Mouse (Mus musculus) hindbrain, postnatal 0 days (tissue): ENCODE data around the gene Tgm2. TPM values are rescaled to one million over a fixed set of nuclear protein-coding genes. Genes with fewer than 3 reads are reported as not detected.

ENCODE experiments used
- ATAC-seq: fragments of 200-750 bp; cut with Nextera tagmentation; 2 replicates; pipeline ENCODE4 v1.8.0; 2017; ENCODE audit warnings: mild to moderate bottlenecking, moderate TSS enrichment, moderate library complexity
- DNase-seq: peaks from one replicate; pipeline ENCODE4 v3.0.0-alpha.2; 2015; ENCODE audit warnings: low spot score
- H3K27ac ChIP-seq: fragments of 300-500 bp; sonication (generic); 2 replicates; pipeline ENCODE4 v1.5.1; 2014; ENCODE audit warnings: mild to moderate bottlenecking
- H3K27me3 ChIP-seq: fragments of 300-500 bp; sonication (generic); 2 replicates; pipeline ENCODE4 v1.6.1; 2014; ENCODE audit warnings: low read length, mixed read lengths; ENCODE audit not compliant: insufficient read depth
- H3K36me3 ChIP-seq: fragments of 300-500 bp; sonication (generic); 2 replicates; pipeline ENCODE4 v1.6.1; 2014; ENCODE audit warnings: low read length, mixed read lengths; ENCODE audit not compliant: insufficient read depth
- H3K4me1 ChIP-seq: fragments of 300-500 bp; sonication (generic); 2 replicates; pipeline ENCODE4 v1.6.1; 2014; ENCODE audit warnings: antibody characterized with exemption, low read length, mixed read lengths; ENCODE audit not compliant: insufficient read depth
- H3K4me2 ChIP-seq: fragments of 300-500 bp; sonication (generic); 2 replicates; pipeline ENCODE4 v1.6.1; 2014; ENCODE audit warnings: low read depth, mild to moderate bottlenecking, low read length, moderate library complexity, mixed read lengths
- H3K4me3 ChIP-seq: fragments of 300-500 bp; sonication (generic); 2 replicates; pipeline ENCODE4 v1.5.1; 2014; ENCODE audit warnings: low read length
- H3K9ac ChIP-seq: fragments of 300-500 bp; sonication (generic); replicated peaks from 2 replicates; pipeline ENCODE4 v1.6.1; 2014; ENCODE audit warnings: mild to moderate bottlenecking, low read length, moderate library complexity, mixed read lengths
- H3K9me3 ChIP-seq: fragments of 300-500 bp; sonication (generic); 2 replicates; pipeline ENCODE4 v1.6.1; 2016; ENCODE audit warnings: low read length, mixed read lengths
- CTCF ChIP-seq: IDR thresholded peaks from 2 replicates; pipeline ENCODE4 v1.5.1; 2016; ENCODE audit warnings: antibody characterized with exemption, control low read depth, low read depth
- WGBS: fragments of 180-500 bp; shearing (Covaris S2); extraction: QIAGEN DNeasy Blood & Tissue Kit; methylation state at CpG from one replicate; pipeline ENCODE4 v1.1.7; 2014; 5-methylcytosine and 5-hydroxymethylcytosine counted together
- polyA plus RNA-seq: library from polyadenylated mRNA; unstranded; fragments of >200 nt; fragmentation: Nextera tagmentation; extraction: Ambion mirVana; gene quantifications from 2 replicates; pipeline ENCODE4 v1.2.1, GENCODE M21; 2015
- total RNA-seq: library from RNA; depleted of rRNA; stranded (reverse); fragments of >200 nt; gene quantifications from 2 replicates; pipeline ENCODE4 v1.2.3, GENCODE M21; 2014

The Tgm2 gene
- total and polyA plus RNA-seq, 2 experiments from 2014 or later, result 7.1 to 14.4 TPM

DNA sequence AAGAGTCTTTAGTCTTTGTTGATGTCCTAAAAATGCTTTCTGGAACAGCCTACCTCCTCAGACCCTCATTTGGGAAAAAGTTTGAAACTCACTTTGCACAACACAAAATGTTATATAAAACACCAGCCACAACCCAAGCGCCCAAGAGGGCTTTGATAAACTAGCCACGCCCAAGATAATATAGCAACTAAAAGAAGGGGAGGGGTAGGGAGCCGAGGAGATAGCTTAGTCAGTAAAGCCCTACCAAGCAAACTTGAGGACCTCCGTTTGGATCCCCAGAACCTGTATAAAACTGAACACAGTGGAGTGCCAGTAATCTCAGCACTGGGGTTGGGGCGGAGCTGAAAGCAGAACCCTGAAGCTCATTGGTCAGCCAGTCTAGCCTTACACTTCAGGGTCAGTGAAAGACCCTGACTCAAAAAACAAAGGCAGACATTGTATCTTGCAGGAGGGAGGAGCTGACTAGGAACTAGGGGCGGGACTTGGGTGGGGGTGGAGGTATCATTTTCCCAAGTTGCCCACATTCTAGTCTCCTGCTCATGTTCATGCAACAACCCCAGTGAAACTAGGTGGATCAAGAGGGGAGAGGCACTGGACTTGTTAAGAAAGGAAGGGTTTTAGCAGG, 6.6 kb upstream of the Tgm2 start:
- Histone ChIP-seq H3K27ac (no peak overlapping the region), H3K9me3 (no peaks in the 10 kb centered on the region), H3K4me3 (no peak overlapping the region), H3K27me3 (no peaks in the 10 kb centered on the region), H3K4me1 (no peaks in the 10 kb centered on the region), H3K4me2 (no peak overlapping the region), H3K9ac (no peak overlapping the region), H3K36me3 (no peaks in the 10 kb centered on the region)
- 0 out of 2 replicates have a peak, but pooled peaks have one; percentile 32 for ATAC-seq
- TF ChIP-seq CTCF, result no peak
- 39% methylated on average over 6 of the region's 6 CpGs for WGBS
- no peak for DNase-seq

DNA sequence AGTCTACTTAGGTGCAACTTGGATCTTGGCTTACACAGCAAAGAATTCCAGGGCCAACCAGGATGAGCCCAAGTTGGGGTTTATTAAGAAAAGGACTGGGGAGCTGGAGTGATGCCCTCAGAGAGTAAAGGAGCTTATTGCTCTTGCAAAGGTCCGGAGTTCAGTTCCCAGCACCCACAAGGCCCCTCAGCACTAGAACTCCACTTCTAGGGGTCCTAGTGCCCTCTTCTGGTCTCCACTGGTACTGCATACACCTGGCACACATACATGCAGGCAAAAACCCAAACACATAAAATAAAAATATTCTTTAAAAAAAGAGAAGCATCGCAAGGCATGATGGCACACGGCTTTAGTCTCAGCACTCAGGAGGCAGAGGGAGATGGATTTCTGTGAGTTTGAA, 4.8 kb upstream of the Tgm2 start:
- Histone ChIP-seq H3K4me3 (no peak overlapping the region), H3K4me1 (no peaks in the 10 kb centered on the region), H3K27me3 (no peaks in the 10 kb centered on the region), H3K27ac (no peak overlapping the region), H3K36me3 (no peaks in the 10 kb centered on the region), H3K9ac (no peak overlapping the region), H3K9me3 (no peaks in the 10 kb centered on the region), H3K4me2 (no peak overlapping the region)
- DNase-seq, result no peak
- peak; percentile 34 for TF ChIP-seq CTCF
- no peak for ATAC-seq
- over 99% methylated on average over 3 of the region's 3 CpGs for WGBS

DNA sequence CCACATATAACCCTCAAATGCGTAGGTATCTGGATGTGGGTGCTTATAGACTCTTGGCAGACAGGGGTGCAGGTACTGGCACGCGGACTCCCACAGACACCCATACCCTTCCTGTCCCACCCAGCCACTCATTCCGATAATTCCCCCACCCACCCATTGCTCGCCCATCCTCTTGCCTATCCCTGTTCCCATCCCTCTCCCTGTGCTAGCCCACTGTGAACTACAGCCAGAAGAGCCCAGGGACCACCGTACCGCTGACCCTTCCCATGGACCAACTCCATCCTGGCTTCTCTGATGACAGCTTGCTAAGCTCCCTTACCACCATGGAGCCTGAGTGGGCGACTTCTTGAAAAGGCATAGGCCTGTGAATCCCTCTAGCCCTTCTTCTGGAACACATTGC, 735 bp upstream of the Tgm2 start:
- H3K4me1 ChIP-seq, result no peaks in the 10 kb centered on the region
- H3K27ac ChIP-seq, result no peak overlapping the region
- no peak overlapping the region for H3K4me2 ChIP-seq
- no peaks in the 10 kb centered on the region for H3K27me3 ChIP-seq
- H3K4me3 ChIP-seq, result no peak overlapping the region
- ATAC-seq, result no peak
- no peak overlapping the region for H3K9ac ChIP-seq
- no peaks in the 10 kb centered on the region for H3K36me3 ChIP-seq
- no peaks in the 10 kb centered on the region for H3K9me3 ChIP-seq
- WGBS, result 94% methylated on average over 8 of the region's 8 CpGs
- no peak for DNase-seq
- no peak for TF ChIP-seq CTCF

DNA sequence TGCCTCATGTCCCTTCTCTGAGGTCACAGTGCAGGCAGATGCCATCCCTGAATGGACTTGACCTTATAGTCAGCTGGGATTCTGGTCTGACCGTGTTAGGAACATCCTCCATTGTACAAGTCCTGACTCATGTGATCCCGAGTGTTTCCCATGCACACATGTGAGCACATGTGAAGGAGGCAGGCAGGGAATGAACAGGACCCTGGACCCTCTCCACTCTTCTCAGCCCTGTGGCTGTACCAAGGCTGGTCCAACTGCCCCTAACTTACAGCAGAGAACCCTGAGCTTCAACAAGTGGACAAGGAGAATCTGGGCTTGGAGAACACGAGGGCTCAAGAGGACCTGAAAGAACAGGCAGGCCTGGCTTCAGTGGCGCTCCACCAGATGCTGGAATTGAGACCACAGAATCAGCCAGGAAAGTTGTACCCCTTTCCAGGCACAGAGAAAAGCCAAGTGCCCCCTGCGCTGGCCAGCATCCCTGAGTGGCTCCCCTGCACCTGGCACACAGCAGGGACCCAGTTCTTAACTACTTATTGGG, 639 bp downstream of the Tgm2 start:
- Histone ChIP-seq H3K4me3 (peak overlapping the region; percentile 23; the same call in 1 of the 2 replicates), H3K9ac (no peak overlapping the region)
- no peak for DNase-seq

DNA sequence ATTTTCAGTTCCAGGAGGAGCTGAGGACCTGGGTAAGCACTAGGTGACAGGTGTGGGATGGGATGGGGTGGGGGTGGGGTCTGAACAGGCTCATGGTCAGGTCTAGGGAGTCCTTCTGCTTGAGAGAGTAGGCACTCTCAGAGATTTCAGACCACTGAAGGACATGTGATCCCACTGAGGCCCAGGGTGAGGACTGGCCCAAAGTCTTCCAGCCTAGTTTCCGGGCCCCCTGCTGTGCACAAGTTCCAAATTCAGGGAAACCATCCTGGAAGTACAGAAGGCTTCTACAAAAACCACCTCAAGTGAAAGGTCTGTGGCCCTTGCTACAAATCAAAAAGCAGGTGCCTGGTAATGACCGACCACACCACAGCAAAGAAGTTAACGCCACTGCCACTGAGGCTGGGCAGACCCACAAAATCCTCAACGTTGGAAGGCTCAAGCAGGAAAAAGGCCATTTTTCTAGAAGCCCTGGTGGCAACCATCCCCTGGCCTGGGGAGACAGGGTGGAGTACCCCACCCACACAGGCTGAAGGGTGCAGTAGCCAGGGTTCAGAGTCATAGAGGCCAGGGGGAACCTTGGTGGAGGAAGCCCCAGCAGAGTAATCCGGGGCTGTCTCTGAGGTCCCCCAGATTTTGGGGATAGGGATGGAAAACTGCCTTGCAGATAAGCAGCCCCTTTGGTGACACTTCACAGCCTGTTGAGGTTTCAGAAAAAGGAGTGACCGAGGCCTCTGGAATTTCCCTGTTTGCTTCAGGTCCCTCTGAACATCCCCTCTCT, 1.3 kb downstream of the Tgm2 start:
- whole genome bisulfite sequencing, result 85% methylated on average over 6 of the region's 6 CpGs
- ATAC-seq (no peak), DNase-seq (no peak)

More for the DNA sequence above, 639 bp downstream of the Tgm2 start:
- 69% methylated on average over 5 of the region's 5 CpGs for WGBS
- Histone ChIP-seq H3K27me3 (no peaks in the 10 kb centered on the region), H3K4me2 (peak overlapping the region; percentile 53), H3K4me1 (no peaks in the 10 kb centered on the region), H3K27ac (no peak overlapping the region), H3K9me3 (no peaks in the 10 kb centered on the region), H3K36me3 (no peaks in the 10 kb centered on the region)
- TF ChIP-seq CTCF, result no peak
- no peak for ATAC-seq

DNA sequence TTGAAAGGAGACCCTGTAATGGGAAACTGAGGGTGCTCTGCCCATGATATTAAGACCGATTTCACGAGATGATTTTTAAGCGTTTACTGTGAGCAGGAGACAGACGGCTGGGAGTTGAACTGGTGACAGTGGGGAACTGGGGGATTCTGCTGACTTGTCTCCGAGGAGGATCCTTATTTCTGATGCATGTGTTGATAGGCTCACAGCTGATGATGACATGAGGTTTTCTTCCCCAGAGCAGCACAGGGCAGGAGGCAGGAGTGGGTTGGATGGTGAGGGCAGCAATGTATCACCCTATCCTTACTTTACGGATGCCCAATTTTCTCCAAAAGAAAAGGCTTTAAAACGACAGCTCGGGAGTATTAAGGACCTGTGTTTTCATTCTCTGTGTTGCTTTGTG, 2.0 kb downstream of the Tgm2 start:
- Histone ChIP-seq H3K36me3 (no peaks in the 10 kb centered on the region), H3K27ac (no peak overlapping the region), H3K4me2 (no peak overlapping the region), H3K9me3 (no peaks in the 10 kb centered on the region), H3K9ac (no peak overlapping the region), H3K27me3 (no peaks in the 10 kb centered on the region), H3K4me1 (peaks cover 7% of the 10 kb centered on the region; the same call in 1 of the 2 replicates), H3K4me3 (no peak overlapping the region)
- no peak for ATAC-seq
- no peak for TF ChIP-seq CTCF
- no peak for DNase-seq
- WGBS, result 49% methylated on average over 8 of the region's 8 CpGs

More for the DNA sequence above, 1.3 kb downstream of the Tgm2 start:
- Histone ChIP-seq H3K4me2 (peak overlapping the region; percentile 53; the same call in 1 of the 2 replicates), H3K9ac (no peak overlapping the region), H3K4me1 (0 out of 2 replicates have a peak, but pooled peaks cover under 1% of the 10 kb centered on the region), H3K9me3 (no peaks in the 10 kb centered on the region), H3K4me3 (no peak overlapping the region), H3K36me3 (no peaks in the 10 kb centered on the region), H3K27me3 (no peaks in the 10 kb centered on the region), H3K27ac (no peak overlapping the region)
- TF ChIP-seq CTCF, result no peak
